Mouse (Mus musculus) embryonic fibroblast, embryonic 13.5 days (primary cell): ENCODE measurements at regions not wholly inside any gene's neighbourhood (a gene's known extent, or its start where the extent isn't known, plus 50 kb on each side); places are given as distances from the start of the nearest gene placed in this dataset.

Source experiments
- H3K27ac ChIP-seq: 2 replicates; pipeline ENCODE4 v1.5.1; 2012; ENCODE audit warnings: low read length, control low read depth, inconsistent platforms; ENCODE audit not compliant: insufficient read depth
- H3K4me1 ChIP-seq: 2 replicates; pipeline ENCODE4 v1.6.1; 2011; ENCODE audit warnings: low read length; ENCODE audit not compliant: control insufficient read depth, insufficient read depth
- H3K4me3 ChIP-seq: 2 replicates; pipeline ENCODE4 v1.5.1; 2011; ENCODE audit warnings: mild to moderate bottlenecking, control low read depth, low read length; ENCODE audit not compliant: insufficient read depth
- CTCF ChIP-seq: IDR thresholded peaks from 2 replicates; pipeline ENCODE4 v1.5.1; 2011; ENCODE audit warnings: mild to moderate bottlenecking, control low read depth, low read length, moderate library complexity, borderline replicate concordance; ENCODE audit not compliant: insufficient read depth
- POLR2A ChIP-seq: IDR thresholded peaks from 2 replicates; pipeline ENCODE4 v1.6.1; 2011; ENCODE audit warnings: low read depth, mild to moderate bottlenecking, control low read depth, low read length, moderate library complexity

DNA sequence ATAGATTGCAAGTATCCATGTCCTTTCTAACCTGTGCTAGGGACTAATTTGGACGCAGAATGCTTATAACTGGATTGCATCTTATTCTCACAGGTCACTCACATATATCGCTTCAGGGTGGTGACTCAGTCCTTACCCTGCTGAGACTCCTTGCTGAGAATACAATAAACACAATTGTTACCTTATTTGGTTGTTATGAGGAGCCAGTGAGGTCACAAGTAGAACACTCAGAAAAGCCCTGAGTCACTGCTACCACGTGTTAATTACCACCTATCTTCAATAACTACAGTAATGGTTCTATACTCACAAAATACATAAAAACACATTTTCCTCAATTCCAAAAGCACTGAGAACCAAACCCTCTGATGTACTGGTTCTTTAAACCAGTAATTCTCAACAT lies 479.8 kb upstream of the Fat1 start:
- peak overlapping the region; percentile 54; the same call in 1 of the 2 replicates for H3K27ac ChIP-seq
- no peak for TF ChIP-seq CTCF
- no peak for TF ChIP-seq POLR2A
- H3K4me3 ChIP-seq = no peak overlapping the region
- no peaks in the 10 kb centered on the region for H3K4me1 ChIP-seq

DNA sequence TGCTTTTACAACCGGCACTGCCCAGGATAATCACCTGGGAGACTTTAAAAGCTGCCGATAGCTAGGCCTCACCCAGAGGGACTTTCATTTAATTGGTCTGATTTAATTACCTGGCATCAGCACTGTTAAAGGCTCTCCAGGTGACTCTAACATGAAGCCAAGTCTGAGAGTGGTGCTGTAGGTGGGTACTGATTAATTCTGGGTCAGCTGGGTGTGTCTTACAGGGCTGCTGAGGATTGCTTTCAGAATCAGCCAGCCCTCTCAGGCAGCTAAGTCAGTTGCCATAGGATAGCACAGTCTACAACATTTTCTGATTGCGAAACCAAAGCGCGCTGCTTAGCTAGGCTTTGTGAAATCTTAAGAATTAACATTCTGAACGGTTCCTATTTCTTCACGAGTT lies 478.9 kb upstream of the Fat1 start:
- Histone ChIP-seq H3K4me1 (no peaks in the 10 kb centered on the region), H3K4me3 (no peak overlapping the region), H3K27ac (no peak overlapping the region)
- TF ChIP-seq CTCF (no peak), POLR2A (no peak)

DNA sequence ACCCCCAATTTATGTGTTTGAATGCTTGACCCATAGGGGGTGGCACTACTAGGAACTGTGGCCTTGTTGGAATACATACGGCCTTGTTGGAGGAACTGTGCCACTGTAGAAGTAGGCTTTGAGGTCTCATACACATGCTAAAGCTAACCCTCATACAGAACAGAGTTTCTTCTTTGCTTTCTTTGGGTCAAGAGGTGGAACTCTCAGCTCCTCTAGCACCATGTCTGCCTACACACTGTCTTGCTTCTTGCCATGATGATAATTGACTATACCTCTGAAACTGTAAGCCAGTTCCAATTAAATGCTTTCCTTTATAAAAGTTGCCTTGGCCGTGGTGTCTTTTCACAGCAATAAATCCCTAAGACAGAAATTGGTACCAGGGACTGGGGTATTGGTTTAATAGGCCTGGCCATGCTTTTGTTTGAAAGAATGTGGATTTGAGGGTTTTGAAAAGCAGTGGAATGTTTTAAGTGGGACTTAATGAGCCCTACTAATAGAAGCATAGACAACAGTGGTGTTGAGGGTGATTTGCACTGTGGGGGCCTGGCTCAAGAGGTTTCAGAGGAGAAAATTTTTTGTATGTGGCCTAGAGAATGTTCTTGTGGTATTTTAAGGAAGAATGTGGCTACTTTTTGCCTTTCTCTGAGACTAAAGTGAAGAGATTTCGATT lies 468.7 kb upstream of the Fat1 start:
- Histone ChIP-seq H3K4me1 (no peaks in the 10 kb centered on the region), H3K27ac (no peak overlapping the region), H3K4me3 (no peak overlapping the region)
- TF ChIP-seq CTCF (no peak), POLR2A (no peak)

DNA sequence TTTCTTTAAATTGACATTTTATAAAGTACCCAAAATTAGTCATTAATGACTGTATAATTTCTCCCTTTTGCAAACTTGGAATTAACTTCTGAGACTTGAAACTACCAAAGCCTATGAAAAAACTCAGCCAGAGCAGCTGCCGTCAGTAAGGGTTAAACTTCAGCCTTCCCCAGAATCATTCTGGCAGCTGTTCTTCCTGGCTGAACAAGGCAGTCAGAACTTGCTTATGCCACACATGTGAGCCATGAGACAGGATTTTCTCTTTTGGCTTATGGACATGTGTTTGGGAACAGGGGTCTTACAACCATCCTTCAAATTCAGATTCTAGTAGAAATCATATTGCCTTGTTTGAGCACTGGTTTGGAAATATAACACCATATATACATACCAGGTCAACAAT lies 422.4 kb upstream of the Fat1 start:
- TF ChIP-seq CTCF (no peak), POLR2A (no peak)
- no peak overlapping the region for H3K4me3 ChIP-seq
- no peak overlapping the region for H3K27ac ChIP-seq
- no peaks in the 10 kb centered on the region for H3K4me1 ChIP-seq

GRCm38 (mm10) chr8:44525915-44526314 lies 409.3 kb upstream of the Fat1 start:
- Histone ChIP-seq H3K4me3 (no peak overlapping the region), H3K27ac (no peak overlapping the region), H3K4me1 (no peaks in the 10 kb centered on the region)
- TF ChIP-seq CTCF (no peak), POLR2A (no peak)

- H3K4me1 ChIP-seq = no peaks in the 10 kb centered on the region
- no peak for TF ChIP-seq POLR2A
- no peak for TF ChIP-seq CTCF
- H3K27ac ChIP-seq = no peak overlapping the region
- no peak overlapping the region for H3K4me3 ChIP-seq
These were observed 405.6 kb upstream of the Fat1 start for GRCm38 (mm10) chr8:44529696-44530095.

GRCm38 (mm10) chr8:44548885-44549284 lies 386.4 kb upstream of the Fat1 start:
- TF ChIP-seq CTCF (no peak), POLR2A (no peak)
- peaks cover 4% of the 10 kb centered on the region for H3K4me1 ChIP-seq
- peak overlapping the region; percentile 40; the same call in 1 of the 2 replicates for H3K27ac ChIP-seq

DNA sequence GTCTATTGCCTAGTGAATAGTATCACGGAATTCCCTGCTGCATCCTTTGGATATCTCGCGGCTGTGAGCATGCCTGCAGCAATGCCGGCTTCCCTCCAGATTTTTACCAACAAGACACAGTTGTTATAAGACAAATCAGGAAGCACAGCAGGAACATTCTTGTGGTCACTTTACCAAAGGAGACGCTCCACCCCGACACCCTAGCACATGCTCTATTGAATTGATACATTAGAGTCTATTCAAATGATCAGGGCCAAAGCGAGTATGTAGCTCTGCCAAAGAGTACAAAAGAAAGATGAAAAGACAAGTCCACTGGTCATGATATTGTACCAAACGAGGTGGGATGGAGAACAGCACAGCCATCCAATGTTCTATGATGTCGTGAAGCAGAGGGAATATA lies 376.1 kb upstream of the Fat1 start:
- Histone ChIP-seq H3K4me1 (no peaks in the 10 kb centered on the region), H3K4me3 (no peak overlapping the region), H3K27ac (no peak overlapping the region)
- TF ChIP-seq CTCF (no peak), POLR2A (no peak)

More at GRCm38 (mm10) chr8:44548885-44549284, 386.4 kb upstream of the Fat1 start:
- H3K4me3 ChIP-seq = no peak overlapping the region

DNA sequence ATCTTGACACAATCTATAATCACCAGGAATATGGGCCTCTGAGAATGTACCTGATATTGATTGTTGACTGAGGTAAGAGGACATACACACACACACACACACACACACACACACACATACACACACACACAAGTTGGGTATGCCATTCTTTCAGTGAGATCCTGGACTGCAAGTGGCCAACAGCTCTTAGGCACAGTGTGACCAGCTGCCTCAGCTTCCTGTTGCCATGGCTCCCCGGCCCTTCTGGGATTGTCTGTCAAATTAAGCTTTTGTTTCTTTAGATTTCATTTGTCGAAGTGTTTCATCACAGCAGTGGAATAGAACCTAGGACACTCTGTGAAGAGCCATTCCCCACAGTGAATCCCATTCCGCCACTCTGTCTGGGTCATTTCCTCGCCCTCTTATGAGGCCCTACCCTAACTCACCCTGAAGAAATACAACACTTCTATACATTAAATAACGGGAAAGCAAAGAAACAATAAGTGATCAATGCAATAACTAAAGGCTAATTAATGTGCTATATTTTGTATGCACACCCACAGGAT lies 358.9 kb upstream of the Fat1 start:
- H3K4me1 ChIP-seq = no peaks in the 10 kb centered on the region
- H3K27ac ChIP-seq = no peak overlapping the region
- H3K4me3 ChIP-seq = no peak overlapping the region
- no peak for TF ChIP-seq CTCF
- TF ChIP-seq POLR2A = no peak

GRCm38 (mm10) chr8:44576993-44577392 lies 358.3 kb upstream of the Fat1 start:
- Histone ChIP-seq H3K4me3 (no peak overlapping the region), H3K27ac (no peak overlapping the region), H3K4me1 (no peaks in the 10 kb centered on the region)
- TF ChIP-seq POLR2A (no peak), CTCF (no peak)
